Mouse (Mus musculus) testis, adult 2 months (tissue): ENCODE results near the gene Gm10181.

Source experiments
- CTCF ChIP-seq: fragments of 200-500 bp; IDR thresholded peaks from 2 replicates; pipeline ENCODE4 v1.5.1; 2012; ENCODE audit warnings: low read depth, mild to moderate bottlenecking, inconsistent platforms, low read length, moderate library complexity; ENCODE audit not compliant: control insufficient read depth, insufficient read depth, insufficient replicate concordance
- POLR2A ChIP-seq: fragments of 200-500 bp; IDR thresholded peaks from 2 replicates; pipeline ENCODE4 v1.6.1; 2012; ENCODE audit warnings: low read depth, mild to moderate bottlenecking, inconsistent platforms, low read length, moderate library complexity; ENCODE audit not compliant: control insufficient read depth

GRCm38 (mm10) chr9:25124048-25124447 lies 34.8 kb downstream of the Gm10181 start:
- TF ChIP-seq CTCF (no peak), POLR2A (no peak)
